8 mouse cellular contexts compared by ENCODE assay signal in genomic region chr16:13730285-13731255, GRCm38 (mm10). TPM values are rescaled to one million over a fixed set of nuclear protein-coding genes. Genes with fewer than 3 reads are reported as not detected.
DNase-seq lines count a peak whose midpoint lies in the region; ATAC-seq lines count a peak whose summit lies in the region.

TSS of gene Pla2g10 (minus strand) at chr16:13730983.

- no peak within 1 kb of the TSS for H3K27ac ChIP-seq in forebrain, embryonic 15.5 days (replicated peaks)
- no peak within 1 kb of the TSS for H3K27ac ChIP-seq in liver, embryonic 13.5 days

- H3K27me3 ChIP-seq in megakaryocyte, embryonic 14.5 days (replicated peaks): no peaks in the 10 kb centered on the region
- 0 out of 2 replicates have a peak, but pooled peaks cover 3% of the 10 kb centered on the region for H3K27me3 ChIP-seq in forebrain, embryonic 15.5 days
- no peaks in the 10 kb centered on the region; the same call in 1 of the 2 replicates for H3K27me3 ChIP-seq in liver, embryonic 13.5 days

- H3K4me3 ChIP-seq in megakaryocyte, embryonic 14.5 days (replicated peaks): peak within 1 kb of the TSS; percentile 88
- H3K4me3 ChIP-seq in forebrain, embryonic 15.5 days: no peak within 1 kb of the TSS
- 0 out of 2 replicates have a peak within 1 kb of the TSS, but pooled peaks have one; percentile 12 for H3K4me3 ChIP-seq in liver, embryonic 13.5 days (replicated peaks)

- H3K36me3 ChIP-seq in megakaryocyte, embryonic 14.5 days (replicated peaks; ENCODE audit: low read length): no peaks in the 10 kb centered on the region
- no peaks in the 10 kb centered on the region for H3K36me3 ChIP-seq in forebrain, embryonic 15.5 days
- no peaks in the 10 kb centered on the region for H3K36me3 ChIP-seq in liver, embryonic 13.5 days

- peaks cover 66% of the 10 kb centered on the region for H3K4me1 ChIP-seq in megakaryocyte, embryonic 14.5 days
- H3K4me1 ChIP-seq in forebrain, embryonic 15.5 days: peaks cover 7% of the 10 kb centered on the region; the same call in 1 of the 2 replicates
- peaks cover 14% of the 10 kb centered on the region for H3K4me1 ChIP-seq in liver, embryonic 13.5 days (replicated peaks)

- no peak for ATAC-seq in megakaryocyte, adult 5-6 weeks (ENCODE audit: poor library complexity, severe bottlenecking)
- no peak for ATAC-seq in forebrain, embryonic 15.5 days (replicated peaks)
- peak; percentile 68 for ATAC-seq in liver, embryonic 13.5 days (ENCODE audit: low read depth)

- H3K9me3 ChIP-seq in megakaryocyte, embryonic 14.5 days: no peaks in the 10 kb centered on the region
- H3K9me3 ChIP-seq in forebrain, embryonic 15.5 days: no peaks in the 10 kb centered on the region
- H3K9me3 ChIP-seq in liver, embryonic 13.5 days (replicated peaks): no peaks in the 10 kb centered on the region

- H3K9ac ChIP-seq in forebrain, embryonic 15.5 days (replicated peaks): no peak within 1 kb of the TSS
- H3K9ac ChIP-seq in liver, embryonic 13.5 days: no peak within 1 kb of the TSS

- peak; percentile 15 for DNase-seq in liver, embryonic 13.5 days
- peak; percentile 32 for DNase-seq in testis, postnatal 14 days (ENCODE audit: low spot score)
- no peak for DNase-seq in spleen, postnatal 4 days (ENCODE audit: low spot score in 2 of 2)
- no peak for DNase-seq in right cerebral cortex, adult 2 months (ENCODE audit: low spot score in 2 of 2)
- no peak for DNase-seq in left cerebral cortex, adult 8-10 months (ENCODE audit: low spot score in 2 of 2)

- H3K4me2 ChIP-seq in forebrain, embryonic 15.5 days (replicated peaks): peak within 1 kb of the TSS; percentile 16
- H3K4me2 ChIP-seq in liver, embryonic 13.5 days: peak within 1 kb of the TSS; percentile 50

- WGBS in forebrain, embryonic 15.5 days: 13% methylated on average over 26 of the region's 26 CpGs
- WGBS in liver, embryonic 13.5 days (ENCODE audit: insufficient replicate concordance): 15% methylated on average over 26 of the region's 26 CpGs

RNA-seq across cellular contexts. Expression of gene Pla2g10, which starts in this region (rescaled TPM):
- 2.0 and 3.1 TPM in 2 replicates for polyA plus RNA-seq in megakaryocyte, embryonic 14.5 days (2012; ENCODE audit: insufficient read depth, low replicate concordance)
- total RNA-seq in megakaryocyte, adult 5-6 weeks (2015): not detected in 2 replicates
- total RNA-seq in megakaryocyte, adult 5-6 weeks (2017): not detected in 2 replicates
- not detected in 2 replicates for polyA plus RNA-seq in forebrain, embryonic 15.5 days (2015; fragmentation: Nextera tagmentation; extraction: Ambion mirVana)
- polyA plus RNA-seq in liver, embryonic 13.5 days (2015; fragmentation: Nextera tagmentation; extraction: Ambion mirVana): 0.24 TPM in 1 of 2 replicates, not detected in the other
- total RNA-seq in left cerebral cortex, adult 8-10 months (2022): not detected

Comparison
In these comparisons a context has a peak if more than half of its experiments do, and no peak if none do; other contexts are left out.
1. Peak in DNase-seq, ATAC-seq, H3K4me3 ChIP-seq and H3K4me2 ChIP-seq in liver, embryonic 13.5 days; RNA of the gene not detected or under 1 TPM.